Mouse (Mus musculus): ENCODE data around the gene Ldlr.

DNA sequence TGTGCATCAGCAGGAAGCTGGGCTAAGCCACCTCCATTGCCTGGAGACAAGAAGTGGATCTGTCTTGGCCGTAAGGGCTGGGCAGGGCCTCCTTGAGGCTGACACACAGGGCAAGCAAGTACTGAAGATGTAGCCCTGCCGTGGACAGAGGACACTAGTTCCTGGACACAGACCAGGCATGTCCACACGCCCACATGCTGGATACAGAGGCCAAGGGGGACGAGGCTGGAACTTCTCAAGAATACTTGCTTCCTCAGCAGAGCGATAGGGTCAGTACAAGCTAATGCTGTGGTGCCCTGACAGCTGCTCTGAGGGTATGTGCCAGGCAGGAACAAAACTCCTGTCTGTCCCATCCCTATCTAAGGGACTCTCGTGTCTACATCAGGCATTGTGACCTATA lies 26.2 kb upstream of the Ldlr start:
- no peak for TF ChIP-seq CTCF (IDR thresholded peaks at IDR 0.05; ENCODE audit: low read depth, low read length)
- no peak for TF ChIP-seq POLR2A (IDR thresholded peaks at IDR 0.05; ENCODE audit: borderline replicate concordance, low read depth, low read length)

All from bone marrow macrophage, adult 2 months (primary cell).